In the genomic region with DNA sequence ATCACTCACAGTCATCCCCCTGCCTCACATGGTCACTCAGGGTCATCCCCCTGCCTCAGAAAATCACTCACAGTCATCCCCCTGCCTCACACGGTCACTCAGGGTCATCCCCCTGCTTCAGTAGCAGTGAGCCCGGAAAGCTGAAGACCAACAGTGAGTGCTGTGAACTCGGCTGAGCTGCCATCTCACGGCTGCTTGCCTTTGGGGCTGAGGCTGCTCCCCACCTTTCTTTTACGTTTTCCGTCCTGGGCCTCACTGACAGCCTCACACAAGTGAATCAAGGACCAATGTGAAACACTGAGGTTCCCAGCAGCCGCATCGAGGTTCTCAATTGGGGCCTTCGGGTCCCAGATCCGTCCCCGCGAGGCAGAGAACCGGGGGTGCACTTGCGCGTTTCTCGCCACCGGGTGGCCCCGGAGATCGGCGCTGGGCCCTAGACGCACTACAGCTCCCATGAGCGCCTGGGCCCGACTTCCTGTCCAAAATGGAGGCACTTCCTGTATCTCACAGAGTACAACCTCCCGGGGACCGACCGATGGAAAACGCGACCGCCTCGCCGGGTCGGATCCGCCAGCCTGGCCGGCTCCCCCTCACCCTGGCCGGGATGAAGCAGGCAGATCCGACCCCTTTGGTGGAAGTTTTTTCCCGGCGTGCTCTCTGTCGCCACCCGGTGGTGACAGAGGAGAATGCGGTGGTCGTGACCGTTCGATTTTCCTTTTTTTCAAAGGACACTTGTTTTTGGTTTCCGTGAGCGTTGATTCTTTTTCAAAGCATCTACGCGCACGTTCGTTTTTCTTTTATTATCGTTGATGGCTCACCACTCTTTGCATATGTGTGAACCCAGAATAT, we compare ENCODE assay signal across 8 mouse cellular contexts. TPM values are rescaled to one million over a fixed set of nuclear protein-coding genes. Genes with fewer than 3 reads are reported as not detected.
DNase-seq lines count a peak whose midpoint lies in the region; ATAC-seq and TF ChIP-seq lines count a peak whose summit lies in the region.
"Not testable (repeated sequence)": the region's sequence is repeated elsewhere in the genome, so short reads cannot be mapped to it uniquely, and the experiment has no call there.

No protein-coding gene starts in this region.

- H3K79me2 ChIP-seq in MEL (ENCODE audit: control insufficient read depth, insufficient read depth, low read length, poor library complexity), result not testable (repeated sequence)

- peak; percentile 40 to 48 for ATAC-seq in hematopoietic stem cell, adult 5-6 weeks (replicated peaks in 1 of 2; ENCODE audit: insufficient read depth in 1 of 2, low FRiP score in 2 of 2, low TSS enrichment in 1 of 2, low read depth in 1 of 2, poor library complexity in 2 of 2, severe bottlenecking in 2 of 2)
- peak; percentile 86 for ATAC-seq in lung, embryonic 14.5 days (ENCODE audit: insufficient read depth)
- peak; percentile 94 for ATAC-seq in neural tube, embryonic 15.5 days (ENCODE audit: low FRiP score)

- 0 out of 4 replicates have a peak, but pooled peaks of 1 of the 2 experiments have one; percentile 11 for TF ChIP-seq EP300 in MEL (IDR thresholded peaks at IDR 0.05; ENCODE audit: low read depth in 1 of 2, low read length in 2 of 2)

- 46% methylated on average over 49 of the region's 51 CpGs for WGBS in lung, embryonic 14.5 days
- 53% methylated on average over 51 of the region's 51 CpGs for WGBS in neural tube, embryonic 15.5 days

- peak overlapping the region; percentile 58 for H3K9ac ChIP-seq in MEL (ENCODE audit: control insufficient read depth, low read depth, low read length, poor library complexity, severe bottlenecking)
- H3K9ac ChIP-seq in lung, embryonic 14.5 days, result peak overlapping the region; percentile 41
- peak overlapping the region; percentile 24; the same call in 1 of the 2 replicates for H3K9ac ChIP-seq in neural tube, embryonic 15.5 days (replicated peaks)

- peak overlapping the region; percentile 41 to 42 for H3K4me3 ChIP-seq in MEL (ENCODE audit: control insufficient read depth in 1 of 2, insufficient read depth in 1 of 2, low read depth in 2 of 2, low read length in 2 of 2)
- H3K4me3 ChIP-seq in lung, embryonic 14.5 days (ENCODE audit: low read depth, low read length), result peak overlapping the region; percentile 24
- H3K4me3 ChIP-seq in neural tube, embryonic 15.5 days (replicated peaks), result peak overlapping the region; percentile 24

- peak; percentile 10 for TF ChIP-seq RAD21 in MEL (IDR thresholded peaks at IDR 0.05; ENCODE audit: low read depth, low read length)

- peak in 1 of 2 experiments; percentile 50; a peak in 2 of 4 replicates for TF ChIP-seq POLR2A in MEL (IDR thresholded peaks at IDR 0.05; ENCODE audit: control insufficient read depth in 1 of 2, insufficient read depth in 1 of 2, low read depth in 1 of 2, low read length in 2 of 2, poor library complexity in 1 of 2)

- not testable (repeated sequence) for H3K27me3 ChIP-seq in MEL (ENCODE audit: control insufficient read depth in 1 of 2, insufficient read depth in 2 of 2, low read length in 2 of 2); lung, embryonic 14.5 days (ENCODE audit: insufficient read depth, low read length); neural tube, embryonic 15.5 days (replicated peaks)

- peak in 2 of 3 experiments; percentile 49 to 50; a peak in 4 of 6 replicates for TF ChIP-seq CTCF in MEL (IDR thresholded peaks at IDR 0.05 in 2 of 3, conservative IDR thresholded peaks at IDR 0.05 in 1 of 3; ENCODE audit: control insufficient read depth in 1 of 3, insufficient read depth in 1 of 3, low read depth in 2 of 3, low read length in 3 of 3, poor library complexity in 1 of 3, severe bottlenecking in 1 of 3)
- TF ChIP-seq CTCF in lung, embryonic 14.5 days (IDR thresholded peaks at IDR 0.05; ENCODE audit: low read depth), result not testable (repeated sequence)

- peak overlapping the region; percentile 12; the same call in 1 of the 2 replicates for H3K27ac ChIP-seq in MEL (ENCODE audit: control insufficient read depth, low read depth, low read length)
- not testable (repeated sequence) for H3K27ac ChIP-seq in lung, embryonic 14.5 days (ENCODE audit: low read depth)
- peak overlapping the region; percentile 29; the same call in 1 of the 2 replicates for H3K27ac ChIP-seq in neural tube, embryonic 15.5 days (replicated peaks)

- not testable (repeated sequence) for H3K4me1 ChIP-seq in MEL (ENCODE audit: control insufficient read depth in 1 of 2, insufficient read depth in 2 of 2, low read length in 2 of 2); lung, embryonic 14.5 days (ENCODE audit: insufficient read depth); neural tube, embryonic 15.5 days

- not testable (repeated sequence) for H3K9me3 ChIP-seq in MEL (replicated peaks; ENCODE audit: insufficient read depth, low read length)
- H3K9me3 ChIP-seq in lung, embryonic 14.5 days (ENCODE audit: low read depth, low read length), result peaks cover 62% of the 10 kb centered on the region
- peaks cover 35% of the 10 kb centered on the region for H3K9me3 ChIP-seq in neural tube, embryonic 15.5 days (replicated peaks)

- H3K36me3 ChIP-seq in MEL (ENCODE audit: control insufficient read depth in 1 of 2, insufficient read depth in 2 of 2, low read length in 2 of 2), result not testable (repeated sequence)
- H3K36me3 ChIP-seq in lung, embryonic 14.5 days (ENCODE audit: insufficient read depth), result peaks cover 83% of the 10 kb centered on the region
- H3K36me3 ChIP-seq in neural tube, embryonic 15.5 days, result peaks cover 60% of the 10 kb centered on the region

- peak overlapping the region; percentile 54 for H3K4me2 ChIP-seq in lung, embryonic 14.5 days
- H3K4me2 ChIP-seq in neural tube, embryonic 15.5 days, result peak overlapping the region; percentile 45

- DNase-seq in MEL (ENCODE audit: low read depth, low spot score), result peak; percentile 88
- DNase-seq in cerebellum, adult 9-10 months, result peak; percentile 93
- peak; percentile 89 for DNase-seq in forelimb bud, embryonic 11.5 days (ENCODE audit: low read depth, low spot score)
- DNase-seq in layer of hippocampus, adult 8-10 months (ENCODE audit: low spot score in 2 of 2), result peak; percentile 93 to 95
- peak; percentile 56 for DNase-seq in lung, embryonic 14.5 days
- peak; percentile 84 for DNase-seq in testis, postnatal 14 days (ENCODE audit: low spot score)

TF ChIP-seq in MEL, 35 proteins besides CTCF, POLR2A, EP300 and RAD21:
- peak; percentile 70 for TF ChIP-seq KAT2A (conservative IDR thresholded peaks at IDR 0.05; ENCODE audit: low read depth, low read length)
- TF ChIP-seq ZC3H11A (IDR thresholded peaks at IDR 0.05; ENCODE audit: low read depth, low read length), result peak; percentile 4; the same call in 1 of the 2 replicates
- TF ChIP-seq NELFE (IDR thresholded peaks at IDR 0.05; ENCODE audit: low read depth, low read length), result peak; percentile 62
- peak; percentile 60; the same call in 1 of the 2 replicates for TF ChIP-seq SIN3A (IDR thresholded peaks at IDR 0.05; ENCODE audit: low read length)
- peak; percentile 78 for TF ChIP-seq POLR2AphosphoS2 (IDR thresholded peaks at IDR 0.05; ENCODE audit: low read length)
- TF ChIP-seq ETS1 (IDR thresholded peaks at IDR 0.05; ENCODE audit: low read depth, low read length), result 0 out of 2 replicates have a peak, but pooled peaks have one; percentile 35
- TF ChIP-seq UBTF (IDR thresholded peaks at IDR 0.05; ENCODE audit: borderline replicate concordance, insufficient read depth, low read depth, low read length), result peak; percentile 99
- peak; percentile 42 for TF ChIP-seq SMC3 (IDR thresholded peaks at IDR 0.05; ENCODE audit: low read depth, low read length)
- TF ChIP-seq ZNF384 (IDR thresholded peaks at IDR 0.05; ENCODE audit: low read depth, low read length), result peak; percentile 90
- peak; percentile 67; the same call in 1 of the 2 replicates for TF ChIP-seq MAZ (IDR thresholded peaks at IDR 0.05; ENCODE audit: low read depth, low read length)
- 0 out of 2 replicates have a peak, but pooled peaks have one; percentile 37 for TF ChIP-seq ELF1 (IDR thresholded peaks at IDR 0.05; ENCODE audit: low read depth, low read length)
- 0 out of 2 replicates have a peak, but pooled peaks have one; percentile 11 for TF ChIP-seq RCOR1 (IDR thresholded peaks at IDR 0.05; ENCODE audit: low read depth, low read length)
- TF ChIP-seq MXI1 (IDR thresholded peaks at IDR 0.05; ENCODE audit: low read depth, low read length), result peak; percentile 63
- TF ChIP-seq NRF1 (IDR thresholded peaks at IDR 0.05; ENCODE audit: insufficient read depth, low read depth, low read length, poor library complexity, severe bottlenecking), result peak; percentile 42; the same call in 1 of the 2 replicates
- peak; percentile 53; the same call in 1 of the 2 replicates for TF ChIP-seq ZKSCAN1 (IDR thresholded peaks at IDR 0.05; ENCODE audit: low read depth, low read length)
- peak; percentile 87 for TF ChIP-seq HCFC1 (IDR thresholded peaks at IDR 0.05; ENCODE audit: low read depth, low read length)
- TF ChIP-seq CHD1 (IDR thresholded peaks at IDR 0.05; ENCODE audit: low read depth, low read length), result peak; percentile 77; the same call in 1 of the 2 replicates
- TF ChIP-seq MAFK (IDR thresholded peaks at IDR 0.05; ENCODE audit: borderline replicate concordance, low read depth, low read length), result 0 out of 2 replicates have a peak, but pooled peaks have one; percentile 19
- peak; percentile 80 for TF ChIP-seq ZMIZ1 (IDR thresholded peaks at IDR 0.05; ENCODE audit: low read depth, low read length)
- TF ChIP-seq TBP (IDR thresholded peaks at IDR 0.05; ENCODE audit: low read depth, low read length), result peak; percentile 97

RNA-seq across cellular contexts. Expression of gene Gm21887, which starts 22.7 kb away (rescaled TPM):
- total RNA-seq in MEL (2012; rRNA removed), result 2.5 and 4.7 TPM in 2 replicates
- 10 to 100 TPM in 1 of 2 experiments, not detected in 1; 88.8 TPM for polyA plus RNA-seq in MEL (2012; ENCODE audit: insufficient read depth in 1 of 2, insufficient read length in 2 of 2, low read depth in 1 of 2, low replicate concordance in 2 of 2, missing spikeins in 1 of 2)
- total RNA-seq in hematopoietic stem cell, adult 5-6 weeks (2017), result 167 and 207 TPM in 2 replicates
- total RNA-seq in layer of hippocampus, adult 8-10 months (2022), result 100 to 1,000 TPM in 3 of 4 experiments, 10 to 100 TPM in 1; 76.9 to 182 (median 146) TPM
- 252 and 439 TPM in 2 replicates for polyA plus RNA-seq in lung, embryonic 14.5 days (2014; fragmentation: Nextera tagmentation; extraction: Ambion mirVana)
- polyA plus RNA-seq in neural tube, embryonic 15.5 days (2015; fragmentation: Nextera tagmentation; extraction: Ambion mirVana), result 134 and 143 TPM in 2 replicates

Comparison
In these comparisons a context has a peak if more than half of its experiments do, and no peak if none do; other contexts are left out.
1. ATAC-seq: peak in every context shown above with its lines; median percentile 94 in neural tube, embryonic 15.5 days; 86 in lung, embryonic 14.5 days; 44 in hematopoietic stem cell, adult 5-6 weeks.
2. RNA of gene Gm21887, which starts 22.7 kb away (total RNA-seq): 167 to 207 TPM in hematopoietic stem cell, adult 5-6 weeks and 76.9 to 182 TPM in layer of hippocampus, adult 8-10 months; 2.5 to 4.7 TPM in MEL; every median in the first group is over 10 times any median in the second.
3. Peak in every context shown above with its lines, with median percentiles within 50 percentile points of each other: DNase-seq, H3K4me3 ChIP-seq and H3K9ac ChIP-seq.